ENCODE assay signal across 22 mouse cellular contexts in genomic region chr10:78466647-78467046, GRCm38 (mm10). TPM values are rescaled to one million over a fixed set of nuclear protein-coding genes. Genes with fewer than 3 reads are reported as not detected.
"Had no signal": no experiment of that assay in that cellular context is flagged by ENCODE, and none has a peak within 500 bp of the region (broad histone marks: within the 10 kb centered on the region; RNA-seq: fewer than 3 reads in every experiment).

No protein-coding gene starts in this region.

- H3K27me3 ChIP-seq: intestine, embryonic 15.5 days; liver, embryonic 13.5 days; midbrain, embryonic 15.5 days had no signal

- DNase-seq: liver, embryonic 13.5 days; liver, postnatal 0 days; retina, postnatal 1 day; right cerebral cortex, postnatal 4 days; spleen, adult 18-20 months; thymus, adult 18-20 months; thymus, postnatal 14 days had no signal

- ATAC-seq: intestine, embryonic 15.5 days; liver, postnatal 0 days; midbrain, embryonic 15.5 days had no signal

- H3K4me2 ChIP-seq: intestine, embryonic 15.5 days; liver, embryonic 13.5 days; midbrain, embryonic 11.5 days; midbrain, embryonic 15.5 days; neural tube, embryonic 12.5 days had no signal

- H3K9me3 ChIP-seq: intestine, embryonic 15.5 days; limb, embryonic 10.5 days; liver, embryonic 13.5 days; megakaryocyte, embryonic 14.5 days; midbrain, embryonic 15.5 days; neural tube, embryonic 12.5 days had no signal

- H3K4me3 ChIP-seq: intestine, embryonic 15.5 days; layer of hippocampus, adult 2 months; left cerebral cortex, adult 2 months; limb, embryonic 10.5 days; liver, embryonic 13.5 days; megakaryocyte, embryonic 14.5 days; midbrain, embryonic 15.5 days; neural tube, embryonic 12.5 days had no signal

- H3K36me3 ChIP-seq: intestine, embryonic 15.5 days; limb, embryonic 10.5 days; liver, embryonic 13.5 days; midbrain, embryonic 15.5 days; neural tube, embryonic 12.5 days had no signal

- H3K9ac ChIP-seq: intestine, embryonic 15.5 days; liver, embryonic 13.5 days; liver, postnatal 0 days; midbrain, embryonic 15.5 days; neural tube, embryonic 12.5 days had no signal

- H3K27ac ChIP-seq: intestine, embryonic 15.5 days; layer of hippocampus, adult 2 months; left cerebral cortex, adult 2 months; limb, embryonic 10.5 days; liver, embryonic 13.5 days; midbrain, embryonic 15.5 days; neural tube, embryonic 12.5 days had no signal

RNA-seq across cellular contexts. Expression of gene Olfr1358, which starts 50.6 kb away (rescaled TPM):
- total RNA-seq: layer of hippocampus, adult 2 months; layer of hippocampus, postnatal 10 days; left cerebral cortex, adult 2 months; left cerebral cortex, postnatal 14 days; monocyte, adult 5-6 weeks; neutrophil, adult 5-6 weeks had no signal
- polyA plus RNA-seq: intestine, embryonic 15.5 days; limb, embryonic 10.5 days; limb, embryonic 14.5 days; liver, embryonic 13.5 days; lung, embryonic 16.5 days; midbrain, embryonic 11.5 days; midbrain, embryonic 15.5 days; neural tube, embryonic 12.5 days; stomach, embryonic 14.5 days had no signal
